Mouse (Mus musculus) left cerebral cortex, postnatal 25 days (tissue): ENCODE measurements around the gene Faah. TPM values are rescaled to one million over a fixed set of nuclear protein-coding genes. Genes with fewer than 3 reads are reported as not detected.

Experiments
- DNase-seq, 2 experiments: peaks; one replicate each; pipeline ENCODE4 v3.0.0; 2022; ENCODE audit warnings: low spot score in 2 of 2, mixed read lengths in 1 of 2
- intact Hi-C: fragments of 180-260 bp; cut with DNase I; formaldehyde crosslinking; loops from one replicate; pipeline ENCODE4 v1.15.1; 2025
- total RNA-seq, 2 experiments: library from RNA; stranded (reverse); gene quantifications; 2 replicates each; pipeline ENCODE4 v1.2.3; 2021

Faah gene
- total RNA-seq = 10 to 100 TPM; 88.4 to 89.8 TPM

GRCm38 (mm10) chr4:116017902-116018746 lies at the start of gene Faah:
Faah (minus strand) TSS chr4:116017926.
- intact Hi-C loops = loop anchor here (2.0 to 5.0 kb wide), 2 partner anchors 15 to 34 kb away; partner anchors contain the start of gene Nsun4
- no peak for DNase-seq

DNA sequence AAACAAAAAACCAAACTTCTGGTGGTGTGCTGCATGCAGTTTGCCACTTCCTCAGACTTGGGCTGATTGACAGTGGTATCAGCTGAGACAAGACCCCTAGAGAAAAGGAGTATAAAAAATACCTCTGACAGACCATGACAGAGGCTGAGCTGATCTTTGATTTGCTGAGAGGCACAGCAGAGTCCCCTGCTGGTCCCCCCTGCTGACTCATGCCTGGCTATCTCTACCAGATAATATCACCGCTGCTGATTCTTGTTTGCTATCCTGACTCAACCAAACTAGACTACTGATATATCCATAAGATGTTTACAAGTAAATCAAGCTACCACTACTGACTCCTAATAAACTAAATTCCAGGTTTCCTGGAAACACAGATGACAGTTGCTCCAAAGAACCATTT lies 46.1 kb upstream of the Faah start:
- intact Hi-C loops = no loop called here
- no peak for DNase-seq

DNA sequence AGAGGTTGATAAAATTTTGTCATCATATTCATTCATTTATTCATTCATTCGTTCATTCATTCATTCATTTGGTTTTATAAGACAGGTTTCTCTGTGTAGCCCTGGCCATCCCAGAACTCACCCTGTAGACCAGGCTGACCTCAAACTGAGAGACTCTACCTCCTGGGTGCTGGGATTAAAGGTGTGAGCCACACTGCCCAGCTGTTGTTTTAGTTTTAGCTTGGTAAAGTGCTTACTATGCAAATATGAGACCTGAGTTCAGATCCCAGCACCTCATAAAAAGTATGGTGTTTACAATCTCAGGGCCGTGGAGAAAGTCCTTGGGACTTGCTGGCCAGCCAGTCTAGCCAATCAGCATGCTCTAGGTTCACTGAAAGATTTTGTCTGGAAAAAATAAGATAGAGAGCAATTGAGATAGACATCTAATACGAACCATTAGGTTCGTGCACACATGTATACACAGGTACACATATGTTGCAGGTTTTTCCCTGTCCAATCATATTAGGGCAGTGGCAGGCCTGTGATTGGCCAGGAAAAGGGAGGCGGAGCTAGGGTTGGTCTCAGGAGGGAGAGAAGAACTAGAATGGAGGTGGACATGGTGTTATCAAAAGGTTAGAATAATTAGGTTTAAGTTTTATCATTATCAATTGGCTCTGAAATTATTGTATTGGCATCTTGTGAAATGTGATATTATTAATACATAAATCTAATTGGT lies 41.4 kb upstream of the Faah start:
- no peak for DNase-seq
- intact Hi-C loops = no loop called here

DNA sequence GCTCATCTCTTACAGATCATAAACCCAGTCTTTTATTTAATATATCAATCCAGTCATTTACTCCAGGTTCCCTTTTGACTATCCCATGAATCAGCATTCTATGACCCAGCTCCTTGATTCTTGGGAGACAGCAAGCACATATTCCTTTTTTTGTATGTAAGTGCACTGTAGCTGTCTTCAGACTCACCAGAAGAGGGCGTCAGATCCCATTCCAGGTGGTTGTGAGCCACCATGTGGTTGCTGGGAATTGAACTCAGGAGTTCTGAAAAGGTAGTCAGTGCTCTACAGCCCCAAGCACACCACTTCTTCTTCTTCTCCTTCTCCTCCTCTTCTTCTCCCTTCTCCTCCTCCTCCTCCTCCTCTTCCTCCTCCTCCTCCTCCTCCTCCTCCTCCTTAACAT lies 39.8 kb upstream of the Faah start:
- intact Hi-C loops = no loop called here
- no peak for DNase-seq

DNA sequence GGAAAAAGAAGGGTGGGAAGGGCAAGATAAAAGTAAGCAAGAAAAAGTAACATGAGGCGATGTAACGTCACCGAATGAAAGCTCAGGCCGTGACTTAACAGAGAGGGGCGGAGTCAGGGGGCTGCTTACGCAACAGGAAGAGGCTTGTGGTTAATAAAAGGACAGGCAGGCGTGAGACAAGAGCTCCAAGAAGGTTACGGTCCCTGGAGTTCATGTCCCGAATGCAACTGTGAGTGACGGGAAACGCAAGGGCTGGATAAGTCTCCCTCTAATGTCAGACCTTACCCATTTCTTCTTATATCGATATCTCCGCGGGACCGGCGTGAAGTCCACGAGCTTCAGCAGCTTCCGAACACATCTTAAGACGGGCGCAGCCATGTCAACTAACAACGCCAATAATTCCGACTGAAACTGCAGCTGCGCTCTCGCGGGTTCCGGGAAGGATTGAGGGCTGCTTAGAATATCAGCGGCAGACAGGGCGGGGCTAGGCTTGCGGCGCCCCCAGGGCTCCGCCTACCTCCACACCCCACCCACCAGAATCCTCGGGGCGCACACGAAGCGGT lies 35.8 kb upstream of the Faah start, which contains the start of gene Nsun4:
Nsun4 (minus strand) TSS at position 478 of the 563 bp plus-strand sequence.
- DNase-seq = peak; percentile 89 to 94
- intact Hi-C loops = loop anchor here (5.0 kb wide), 1 partner anchor 36 kb away; the partner anchor contains the start of gene Faah

- intact Hi-C loops = loop anchor here (5.0 kb wide), 1 partner anchor 35 kb away; the partner anchor contains the start of gene Faah
- no peak for DNase-seq
These were observed 35.0 kb upstream of the Faah start for GRCm38 (mm10) chr4:116052526-116053293.

DNA sequence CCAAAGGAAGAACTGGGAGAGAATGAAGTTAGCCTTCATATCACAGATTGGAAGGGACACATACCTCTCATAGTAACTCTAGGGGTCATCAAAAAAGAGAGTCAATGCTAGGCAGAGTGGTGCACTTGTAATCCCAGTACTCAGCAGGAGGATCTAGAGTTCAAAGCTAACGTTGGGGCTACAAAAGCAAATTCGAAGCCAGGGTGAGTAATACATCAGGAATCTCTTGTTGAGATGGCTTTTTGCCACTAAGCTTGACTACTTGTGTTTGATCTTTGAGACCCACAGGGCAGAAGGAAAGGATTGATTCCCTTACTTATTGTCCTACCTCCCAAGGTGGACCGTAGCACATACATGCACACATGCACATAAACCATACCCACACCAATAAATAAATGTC lies 31.5 kb upstream of the Faah start:
- no peak for DNase-seq
- intact Hi-C loops = loop anchor here (10.0 kb wide), 1 partner anchor 144 kb away; no protein-coding TSS in a partner anchor

GRCm38 (mm10) chr4:116048130-116048920 lies 30.6 kb upstream of the Faah start:
- DNase-seq = no peak
- intact Hi-C loops = loop anchor here (10.0 kb wide), 1 partner anchor 144 kb away; no protein-coding TSS in a partner anchor

- no peak for DNase-seq
- intact Hi-C loops = loop anchor here (10.0 kb wide), 1 partner anchor 143 kb away; no protein-coding TSS in a partner anchor
These were observed 30.0 kb upstream of the Faah start for GRCm38 (mm10) chr4:116047681-116048080.

DNA sequence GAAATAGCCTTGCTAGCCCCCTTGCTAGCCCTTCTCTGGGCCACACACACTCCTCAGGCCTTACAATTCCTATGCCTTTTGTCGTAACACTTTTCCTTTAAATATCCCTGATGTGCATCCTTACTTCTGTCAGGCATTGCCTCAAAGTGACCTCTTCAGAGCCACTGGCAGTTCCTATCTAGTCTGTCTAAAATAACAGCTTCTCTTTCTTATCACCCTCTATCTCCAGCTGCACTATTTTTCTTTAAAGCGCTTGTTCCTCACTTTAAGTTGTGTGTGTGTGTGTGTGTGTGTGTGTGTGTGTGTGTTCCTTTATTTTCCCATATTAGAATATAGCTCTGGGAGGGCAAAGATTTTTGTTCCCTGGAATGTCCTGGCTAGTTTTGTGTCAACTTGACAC lies 28.9 kb upstream of the Faah start:
- DNase-seq = no peak
- intact Hi-C loops = loop anchor here (10.0 kb wide), 1 partner anchor 142 kb away; no protein-coding TSS in a partner anchor

DNA sequence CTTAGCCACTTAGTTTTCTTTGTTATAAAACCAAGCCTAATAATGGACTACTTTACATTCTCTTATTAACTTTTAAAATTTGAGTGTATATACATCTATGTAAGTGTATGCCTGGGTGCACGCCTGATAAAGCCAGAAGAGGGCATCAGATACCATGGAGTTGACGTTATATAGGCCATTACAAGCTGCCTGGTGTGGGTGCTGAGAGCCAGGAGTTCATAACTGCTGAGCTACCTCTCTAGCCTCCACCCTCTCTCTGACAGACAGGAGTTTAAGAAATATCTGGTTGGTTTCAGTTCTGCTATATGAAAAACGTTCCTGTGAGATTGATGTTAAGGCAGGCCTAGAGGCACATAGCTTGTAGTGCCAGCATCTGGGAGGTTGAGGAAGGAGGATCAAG lies 24.5 kb upstream of the Faah start:
- intact Hi-C loops = loop anchor here (10.0 kb wide), 1 partner anchor 137 kb away; no protein-coding TSS in a partner anchor
- DNase-seq = no peak

DNA sequence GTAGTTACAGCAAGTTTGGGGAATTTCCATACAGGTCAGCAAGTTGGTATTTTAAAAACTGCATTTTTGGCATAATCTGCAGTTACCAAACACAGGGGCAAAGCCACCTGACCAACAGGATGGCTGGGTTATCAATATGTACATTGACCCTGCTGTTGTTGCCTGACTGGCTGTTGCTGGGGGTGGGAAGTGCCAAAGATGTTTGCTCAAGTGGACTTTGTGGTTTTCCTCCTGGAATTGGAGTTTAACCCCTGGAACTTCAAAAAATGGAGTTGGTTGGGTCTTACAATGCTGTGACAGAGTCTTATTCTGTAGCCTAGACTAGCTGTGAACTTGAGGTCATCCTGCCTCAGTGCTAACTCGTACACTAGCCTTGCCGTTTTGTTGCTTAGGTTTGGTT lies 22.7 kb upstream of the Faah start:
- DNase-seq = no peak
- intact Hi-C loops = loop anchor here (10.0 kb wide), 1 partner anchor 136 kb away; no protein-coding TSS in a partner anchor

- DNase-seq = peak; percentile 48 to 90
- intact Hi-C loops = loop anchor here (2.0 kb wide), 1 partner anchor 17 kb away; the partner anchor contains the start of gene Faah
These were observed 15.6 kb upstream of the Faah start for GRCm38 (mm10) chr4:116033374-116033773.

GRCm38 (mm10) chr4:116032906-116033305 lies 15.2 kb upstream of the Faah start:
- peak in 1 of 2 experiments; percentile 54 for DNase-seq
- intact Hi-C loops = loop anchor here (2.0 kb wide), 1 partner anchor 16 kb away; the partner anchor contains the start of gene Faah

GRCm38 (mm10) chr4:116017300-116017901 lies 325 bp downstream of the Faah start:
- peak; percentile 77 to 83 for DNase-seq
- intact Hi-C loops = loop anchor here (2.0 to 5.0 kb wide), 2 partner anchors 15 to 35 kb away; partner anchors contain the start of gene Nsun4

GRCm38 (mm10) chr4:116016862-116017299 lies 845 bp downstream of the Faah start:
- DNase-seq = no peak
- intact Hi-C loops = loop anchor here (2.0 to 5.0 kb wide), 2 partner anchors 16 to 35 kb away; partner anchors contain the start of gene Nsun4

GRCm38 (mm10) chr4:116016396-116016795 lies 1.3 kb downstream of the Faah start:
- DNase-seq = peak in 1 of 2 experiments; percentile 24
- intact Hi-C loops = loop anchor here (2.0 to 5.0 kb wide), 2 partner anchors 16 to 36 kb away; partner anchors contain the start of gene Nsun4
